Mouse (Mus musculus): ENCODE data around the gene Pex10. TPM values are rescaled to one million over a fixed set of nuclear protein-coding genes. Genes with fewer than 3 reads are reported as not detected.

Gene Pex10
- polyA plus RNA-seq, 1 experiment: 19.2 TPM

DNA sequence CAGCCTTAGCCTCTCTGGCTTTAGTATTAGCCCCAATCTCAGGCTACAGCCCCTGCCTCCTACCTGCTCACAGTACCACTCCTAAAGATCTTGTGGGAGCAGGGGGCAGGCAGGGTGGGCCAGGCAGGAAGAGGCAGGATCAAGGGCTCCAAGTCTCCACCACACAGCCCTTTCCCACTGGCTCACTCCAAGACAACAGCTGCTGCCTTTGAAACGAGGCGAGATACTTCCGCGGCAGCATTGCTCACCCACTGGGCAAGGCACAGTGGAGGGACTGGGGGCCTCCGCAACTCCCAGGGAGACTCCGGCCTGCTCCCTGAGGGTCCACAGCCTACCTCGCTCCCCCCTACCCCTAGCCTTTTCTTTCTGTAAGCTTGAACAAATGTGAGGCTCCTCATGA is 32.6 kb upstream of the Pex10 start:
- no peak for TF ChIP-seq CTCF (IDR thresholded peaks at IDR 0.05; ENCODE audit: borderline replicate concordance, extremely low read depth, insufficient read depth, insufficient read length)
- no peak for TF ChIP-seq POLR2A (IDR thresholded peaks at IDR 0.05; ENCODE audit: borderline replicate concordance, extremely low read depth, insufficient read depth, insufficient read length, poor library complexity, severe bottlenecking)
- DNase-seq (ENCODE audit: low read depth): no peak

- TF ChIP-seq POLR2A (IDR thresholded peaks at IDR 0.05; ENCODE audit: borderline replicate concordance, extremely low read depth, insufficient read depth, insufficient read length, poor library complexity, severe bottlenecking): no peak
- TF ChIP-seq CTCF (IDR thresholded peaks at IDR 0.05; ENCODE audit: borderline replicate concordance, extremely low read depth, insufficient read depth, insufficient read length): no peak
- DNase-seq (ENCODE audit: low read depth): no peak
These were observed 32.0 kb upstream of the Pex10 start for GRCm38 (mm10) chr4:155034787-155035186.

GRCm38 (mm10) chr4:155040197-155040596 is 26.6 kb upstream of the Pex10 start:
- TF ChIP-seq POLR2A (IDR thresholded peaks at IDR 0.05; ENCODE audit: borderline replicate concordance, extremely low read depth, insufficient read depth, insufficient read length, poor library complexity, severe bottlenecking) (no peak), CTCF (IDR thresholded peaks at IDR 0.05; ENCODE audit: borderline replicate concordance, extremely low read depth, insufficient read depth, insufficient read length) (no peak)
- DNase-seq (ENCODE audit: low read depth): peak; percentile 62

DNA sequence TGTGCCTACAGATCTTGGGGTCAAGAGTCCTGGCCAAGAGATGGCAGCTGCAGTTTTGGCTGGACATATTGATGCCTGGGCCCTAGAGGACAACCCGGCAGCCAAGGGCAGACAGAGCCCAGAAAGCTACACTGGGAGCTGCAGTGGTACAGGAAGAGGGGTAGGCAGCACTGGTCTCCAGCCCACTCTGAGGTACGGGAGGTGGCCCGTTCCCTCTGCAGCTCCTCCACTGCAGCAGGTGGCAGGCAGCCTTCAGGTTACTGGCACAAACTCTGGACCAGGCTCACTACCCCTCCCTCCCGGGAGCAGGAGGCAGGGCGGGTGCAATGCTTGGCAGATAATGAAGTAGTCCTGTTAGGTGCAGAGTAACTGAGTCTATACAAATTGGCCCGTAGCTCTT is 26.1 kb upstream of the Pex10 start:
- DNase-seq (ENCODE audit: low read depth): no peak
- no peak for TF ChIP-seq CTCF (IDR thresholded peaks at IDR 0.05; ENCODE audit: borderline replicate concordance, extremely low read depth, insufficient read depth, insufficient read length)
- no peak for TF ChIP-seq POLR2A (IDR thresholded peaks at IDR 0.05; ENCODE audit: borderline replicate concordance, extremely low read depth, insufficient read depth, insufficient read length, poor library complexity, severe bottlenecking)

- TF ChIP-seq POLR2A (IDR thresholded peaks at IDR 0.05; ENCODE audit: borderline replicate concordance, extremely low read depth, insufficient read depth, insufficient read length, poor library complexity, severe bottlenecking): no peak
- TF ChIP-seq CTCF (IDR thresholded peaks at IDR 0.05; ENCODE audit: borderline replicate concordance, extremely low read depth, insufficient read depth, insufficient read length): no peak
- DNase-seq (ENCODE audit: low read depth): no peak
These were observed 24.1 kb upstream of the Pex10 start for GRCm38 (mm10) chr4:155042606-155043288.

DNA sequence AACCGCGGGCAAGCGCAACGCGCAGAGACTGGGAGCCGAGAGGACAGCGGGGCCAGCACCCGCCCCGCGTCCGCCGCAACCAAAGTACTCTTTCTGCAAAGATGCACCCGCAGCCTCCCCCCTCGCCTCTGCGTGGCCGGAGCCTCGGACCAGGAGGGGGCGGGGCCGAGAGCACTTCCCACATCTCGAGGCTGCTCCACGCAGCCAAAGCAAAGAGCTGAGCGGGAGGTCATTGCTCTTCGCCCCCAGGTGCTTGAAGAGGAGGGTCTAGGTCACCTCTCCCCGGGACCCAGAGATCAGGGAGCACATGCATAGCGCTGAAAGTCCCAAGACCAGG is 23.6 kb upstream of the Pex10 start:
- no peak for DNase-seq (ENCODE audit: low read depth)
- TF ChIP-seq CTCF (IDR thresholded peaks at IDR 0.05; ENCODE audit: borderline replicate concordance, extremely low read depth, insufficient read depth, insufficient read length): no peak
- TF ChIP-seq POLR2A (IDR thresholded peaks at IDR 0.05; ENCODE audit: borderline replicate concordance, extremely low read depth, insufficient read depth, insufficient read length, poor library complexity, severe bottlenecking): no peak

- TF ChIP-seq POLR2A (IDR thresholded peaks at IDR 0.05; ENCODE audit: borderline replicate concordance, extremely low read depth, insufficient read depth, insufficient read length, poor library complexity, severe bottlenecking) (no peak), CTCF (IDR thresholded peaks at IDR 0.05; ENCODE audit: borderline replicate concordance, extremely low read depth, insufficient read depth, insufficient read length) (no peak)
- no peak for DNase-seq (ENCODE audit: low read depth)
These were observed 20.2 kb upstream of the Pex10 start for GRCm38 (mm10) chr4:155046636-155047035.

GRCm38 (mm10) chr4:155050116-155050515 is 16.7 kb upstream of the Pex10 start:
- DNase-seq (ENCODE audit: low read depth): no peak
- TF ChIP-seq POLR2A (IDR thresholded peaks at IDR 0.05; ENCODE audit: borderline replicate concordance, extremely low read depth, insufficient read depth, insufficient read length, poor library complexity, severe bottlenecking): no peak
- no peak for TF ChIP-seq CTCF (IDR thresholded peaks at IDR 0.05; ENCODE audit: borderline replicate concordance, extremely low read depth, insufficient read depth, insufficient read length)

- TF ChIP-seq CTCF (IDR thresholded peaks at IDR 0.05; ENCODE audit: borderline replicate concordance, extremely low read depth, insufficient read depth, insufficient read length): no peak
- TF ChIP-seq POLR2A (IDR thresholded peaks at IDR 0.05; ENCODE audit: borderline replicate concordance, extremely low read depth, insufficient read depth, insufficient read length, poor library complexity, severe bottlenecking): no peak
- DNase-seq (ENCODE audit: low read depth): peak; percentile 57
These were observed 10.1 kb upstream of the Pex10 start, which contains the start of gene Plch2 for GRCm38 (mm10) chr4:155056724-155057123. Gene Plch2 (minus strand): TSS chr4:155056784.

DNA sequence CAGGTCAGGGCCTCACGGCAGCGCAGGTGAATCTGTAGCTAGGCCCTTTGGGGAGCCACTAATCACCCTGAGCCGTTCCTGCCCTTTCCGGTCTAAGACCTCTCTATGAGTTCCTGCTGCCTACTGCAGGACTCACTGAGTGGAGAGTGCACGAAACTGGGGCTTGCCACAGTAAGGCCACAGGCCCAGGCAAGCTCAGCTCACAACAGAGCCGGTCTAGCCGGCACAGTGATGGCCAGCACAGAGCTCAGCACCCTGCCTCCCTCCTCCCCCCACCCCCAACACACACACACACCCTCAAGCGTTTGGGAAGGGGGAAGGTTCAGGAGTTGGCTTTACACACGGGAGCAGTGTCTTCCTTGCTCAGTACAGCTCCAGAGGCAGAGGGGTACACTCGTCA is 8.5 kb upstream of the Pex10 start:
- no peak for DNase-seq (ENCODE audit: low read depth)
- TF ChIP-seq POLR2A (IDR thresholded peaks at IDR 0.05; ENCODE audit: borderline replicate concordance, extremely low read depth, insufficient read depth, insufficient read length, poor library complexity, severe bottlenecking): no peak
- no peak for TF ChIP-seq CTCF (IDR thresholded peaks at IDR 0.05; ENCODE audit: borderline replicate concordance, extremely low read depth, insufficient read depth, insufficient read length)

DNA sequence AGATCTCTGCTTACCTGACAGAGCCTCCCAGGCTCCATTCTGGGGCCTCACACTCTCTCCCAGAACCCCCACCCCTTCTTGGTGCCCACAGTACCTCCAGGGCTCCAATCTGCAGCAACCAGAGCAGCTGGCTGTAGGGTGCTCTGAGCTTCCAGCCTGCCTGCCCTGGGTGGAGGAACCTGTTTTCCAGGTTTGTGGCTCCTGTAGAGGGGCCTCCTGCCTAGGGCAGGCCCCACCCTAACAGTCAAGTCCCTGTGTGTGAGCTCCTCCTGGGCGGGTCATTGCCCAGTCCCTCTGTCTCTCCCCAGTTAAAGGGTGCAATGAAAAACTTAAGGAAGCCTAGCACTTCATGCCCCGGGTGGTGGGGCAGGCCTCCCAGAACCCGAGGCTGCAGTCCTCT is 2.9 kb upstream of the Pex10 start:
- no peak for TF ChIP-seq POLR2A (IDR thresholded peaks at IDR 0.05; ENCODE audit: borderline replicate concordance, extremely low read depth, insufficient read depth, insufficient read length, poor library complexity, severe bottlenecking)
- TF ChIP-seq CTCF (IDR thresholded peaks at IDR 0.05; ENCODE audit: borderline replicate concordance, extremely low read depth, insufficient read depth, insufficient read length): no peak
- no peak for DNase-seq (ENCODE audit: low read depth)

DNA sequence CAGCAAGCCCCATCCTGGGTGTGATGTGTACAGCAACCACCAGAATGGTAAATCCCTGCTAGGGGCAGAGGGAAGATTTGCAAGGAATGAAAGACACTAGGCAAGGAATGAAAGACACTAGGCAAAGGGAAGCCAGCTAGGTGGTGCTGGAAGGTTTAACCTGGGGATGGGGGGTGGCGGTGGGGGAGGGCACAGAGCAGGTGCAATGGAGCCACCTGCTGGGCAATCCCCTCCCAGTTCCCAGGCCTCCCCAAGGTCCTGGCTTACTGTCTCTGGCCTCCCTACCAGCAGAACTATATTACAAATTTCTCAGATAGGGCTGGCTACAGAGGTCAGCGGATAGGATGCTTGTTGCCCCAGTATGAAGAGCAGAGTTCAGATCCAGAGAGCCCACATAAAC is 2.3 kb upstream of the Pex10 start:
- TF ChIP-seq CTCF (IDR thresholded peaks at IDR 0.05; ENCODE audit: borderline replicate concordance, extremely low read depth, insufficient read depth, insufficient read length): no peak
- TF ChIP-seq POLR2A (IDR thresholded peaks at IDR 0.05; ENCODE audit: borderline replicate concordance, extremely low read depth, insufficient read depth, insufficient read length, poor library complexity, severe bottlenecking): no peak
- DNase-seq (ENCODE audit: low read depth): no peak
